Mouse (Mus musculus): ENCODE measurements around the gene Gm10295. TPM values are rescaled to one million over a fixed set of nuclear protein-coding genes. Genes with fewer than 3 reads are reported as not detected.

Gm10295 gene
- total RNA-seq, 1 experiment from 2014 or later: not detected

DNA sequence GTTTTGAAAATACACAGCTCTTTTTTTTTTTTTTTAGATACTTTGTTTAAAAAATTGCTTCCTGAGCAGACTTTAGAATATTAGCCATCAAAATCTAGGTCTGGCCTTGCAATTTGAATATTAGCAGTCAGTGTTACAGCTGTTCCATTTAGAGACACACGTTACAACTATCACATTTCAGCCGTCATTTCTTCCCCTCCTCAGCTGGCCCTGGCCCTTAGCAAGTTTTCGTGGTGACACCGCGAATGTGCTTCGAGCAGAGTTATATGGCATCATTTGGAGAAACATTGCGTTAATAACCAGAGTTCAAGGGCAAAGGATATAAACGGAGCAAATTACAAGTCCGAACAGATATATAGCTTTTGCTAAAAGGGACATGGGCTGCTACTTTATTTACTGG lies 2.4 kb downstream of the Gm10295 start:
- no peak for DNase-seq

DNA sequence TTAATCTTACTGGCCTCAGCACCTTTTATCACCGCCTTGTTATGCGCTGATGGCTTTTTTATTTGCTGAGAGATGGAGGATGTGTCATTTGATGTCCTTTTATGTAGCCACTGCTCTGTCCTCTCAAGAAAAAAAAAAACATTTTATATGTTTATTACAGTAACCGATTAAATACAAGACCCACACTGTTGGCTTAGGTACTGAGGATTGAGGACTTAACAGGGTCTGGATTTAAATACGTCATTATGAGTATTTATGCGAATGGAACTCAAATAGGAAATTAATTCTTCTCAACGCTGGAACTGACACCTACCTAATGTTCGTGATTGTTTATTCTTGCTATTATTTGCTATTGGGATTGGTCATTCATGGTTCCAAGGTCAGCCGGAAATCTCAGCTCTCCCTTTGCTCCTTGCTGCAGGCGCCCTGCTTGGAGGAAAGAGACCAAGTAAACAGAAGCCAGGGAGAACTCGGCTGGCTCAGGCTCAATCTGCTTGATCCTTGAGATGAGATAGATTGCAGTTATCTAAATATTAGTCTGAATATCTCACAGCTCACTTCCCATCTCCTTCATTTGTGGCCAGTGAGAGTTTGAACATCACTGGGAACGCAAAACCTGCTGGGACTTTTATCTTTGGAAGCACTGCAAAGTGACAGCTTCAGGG lies 26.2 kb downstream of the Gm10295 start:
- no peak for DNase-seq

DNA sequence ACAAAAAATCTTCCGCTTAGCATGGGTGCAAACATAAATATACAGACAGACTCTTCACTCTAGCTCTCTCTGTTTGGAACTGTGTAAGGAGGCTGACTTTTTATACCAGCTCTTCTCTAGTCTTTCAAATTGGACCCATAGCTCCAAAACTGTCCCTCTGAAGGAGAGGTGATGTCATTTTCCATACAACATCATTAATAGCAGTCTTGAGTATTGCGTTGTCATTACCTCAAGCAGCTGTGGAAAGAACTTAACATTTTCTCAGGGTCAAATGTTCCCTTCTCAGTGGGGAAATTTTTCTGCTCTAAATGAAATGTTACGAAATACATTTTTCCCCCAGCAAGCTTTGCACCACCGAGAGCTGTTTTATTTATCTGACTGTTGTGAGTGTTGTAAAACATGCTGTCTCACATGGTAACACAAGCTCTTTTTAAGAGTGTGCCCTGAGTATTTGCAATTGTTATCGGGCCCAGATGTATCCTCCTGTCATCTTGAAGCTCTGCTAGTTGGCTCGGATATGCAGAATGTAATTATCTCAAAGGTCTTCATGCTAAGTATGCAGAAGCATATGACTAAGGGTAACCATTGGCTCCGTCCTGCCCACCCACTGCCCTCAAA lies 38.0 kb downstream of the Gm10295 start:
- no peak for DNase-seq

DNA sequence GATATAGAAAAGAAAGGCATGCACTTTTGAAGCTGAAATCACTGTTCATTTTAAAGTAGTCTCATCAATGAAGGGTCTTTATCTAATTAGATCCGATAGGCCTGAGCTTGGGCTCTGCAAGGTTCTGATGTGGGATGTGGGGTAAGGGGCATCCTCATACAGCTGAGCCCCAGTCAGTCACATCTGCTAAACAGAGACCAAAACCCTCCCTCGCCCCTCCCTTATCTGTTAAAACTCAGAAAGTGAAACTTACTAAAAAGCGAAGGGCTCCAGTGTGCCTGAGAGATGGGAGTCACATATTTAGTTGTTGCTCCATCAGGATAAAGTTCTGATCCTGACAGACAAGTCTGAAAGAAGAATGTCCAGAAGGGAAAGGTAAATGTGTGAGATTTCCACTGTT lies 38.9 kb downstream of the Gm10295 start:
- DNase-seq: no peak

DNA sequence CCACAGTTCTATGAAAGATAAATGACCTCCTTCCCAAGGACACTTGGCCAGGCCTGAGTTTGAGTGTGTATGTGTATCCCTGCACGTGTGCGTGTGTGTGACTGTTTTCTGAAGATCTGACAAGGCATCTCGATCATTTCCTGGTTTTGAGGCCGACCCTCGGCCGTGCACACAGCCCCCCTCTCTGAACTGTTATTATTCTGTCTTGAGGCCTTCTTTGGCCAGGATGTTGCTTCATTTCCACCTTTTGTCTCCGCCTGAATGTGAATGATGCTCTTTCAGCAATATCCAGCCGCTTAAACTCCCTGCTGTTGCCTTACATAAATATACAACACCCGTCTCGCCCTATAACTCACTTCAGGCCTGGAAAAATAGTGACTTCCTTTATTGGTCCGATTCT lies 39.9 kb downstream of the Gm10295 start:
- peak; percentile 12 for DNase-seq

DNA sequence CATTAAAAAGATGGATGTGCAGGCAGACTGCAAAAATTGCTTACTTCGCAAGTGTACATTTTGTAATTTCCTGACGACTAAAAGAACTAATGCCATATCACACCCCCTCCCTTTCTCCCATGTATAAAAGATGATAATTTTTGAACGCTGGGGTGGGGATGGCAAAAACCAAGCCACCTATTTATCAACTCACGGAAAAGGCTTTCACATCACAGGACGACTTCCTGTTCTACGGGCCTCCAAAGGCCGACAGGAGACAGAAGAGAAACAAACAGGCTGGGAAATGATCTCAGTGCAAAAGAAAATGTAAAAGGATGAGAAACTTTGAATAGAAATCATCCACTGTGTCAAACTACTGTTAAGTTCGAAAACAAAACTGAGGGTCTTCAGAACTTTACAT lies 43.2 kb downstream of the Gm10295 start:
- no peak for DNase-seq

DNA sequence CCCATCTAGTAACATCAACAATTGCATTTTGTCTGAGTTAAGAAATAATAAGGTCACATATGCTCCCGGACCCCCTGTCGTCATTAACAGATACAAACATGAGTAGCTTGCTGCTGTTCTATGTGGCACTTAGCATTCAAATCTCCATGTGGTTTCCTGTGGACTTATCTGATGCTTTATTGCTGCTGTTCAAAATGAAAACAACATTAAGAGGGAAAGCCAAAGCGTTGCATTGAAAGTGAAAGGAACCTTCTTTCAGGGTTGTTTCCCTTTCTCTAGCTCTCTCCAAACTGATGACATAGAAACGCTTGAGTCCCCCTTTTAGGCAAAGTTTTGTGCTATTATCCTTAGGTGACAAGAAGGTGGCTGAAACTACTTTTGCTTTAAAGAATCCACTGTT lies 48.6 kb downstream of the Gm10295 start:
- DNase-seq: no peak

All from adrenal gland, postnatal 25 days (tissue).